ENCODE assay signal across 9 mouse cellular contexts in genomic region chr4:129032133-129032962, GRCm38 (mm10). TPM values are rescaled to one million over a fixed set of nuclear protein-coding genes. Genes with fewer than 3 reads are reported as not detected.
DNase-seq lines count a peak whose midpoint lies in the region; ATAC-seq and TF ChIP-seq lines count a peak whose summit lies in the region.
"Had no signal": no experiment of that assay in that cellular context is flagged by ENCODE, and none has a peak within 500 bp of the region (broad histone marks: within the 10 kb centered on the region; RNA-seq: fewer than 3 reads in every experiment).

No protein-coding gene starts in this region.

- DNase-seq in limb, embryonic 10.5 days (ENCODE audit: low spot score) = no peak
- DNase-seq in lung, postnatal 0 days (ENCODE audit: low spot score) = no peak
- DNase-seq in thymus, postnatal 14 days = peak; percentile 33
- DNase-seq in ovary, postnatal 36 days (ENCODE audit: low spot score) = no peak
- no peak for DNase-seq in left cerebral cortex, postnatal 10 days (ENCODE audit: extremely low spot score in 1 of 2, low spot score in 2 of 2)
- DNase-seq in adrenal gland, adult 2 months = no peak

- no peaks in the 10 kb centered on the region for H3K27me3 ChIP-seq in limb, embryonic 12.5 days
- H3K27me3 ChIP-seq in limb, embryonic 10.5 days (ENCODE audit: low read depth, poor library complexity, severe bottlenecking) = peaks cover 11% of the 10 kb centered on the region; the same call in 1 of the 2 replicates
- H3K27me3 ChIP-seq in lung, postnatal 0 days (replicated peaks; ENCODE audit: insufficient read depth, low read length) = no peaks in the 10 kb centered on the region

- ATAC-seq in limb, embryonic 12.5 days (ENCODE audit: insufficient number of reproducible peaks, insufficient read depth, low FRiP score, low TSS enrichment, low read depth) = no peak
- no peak for ATAC-seq in lung, postnatal 0 days

- peak overlapping the region; percentile 79 for H3K27ac ChIP-seq in limb, embryonic 12.5 days
- H3K27ac ChIP-seq in limb, embryonic 10.5 days = no peak overlapping the region
- peak overlapping the region; percentile 38 for H3K27ac ChIP-seq in brown adipose tissue, adult 24 weeks (replicated peaks; ENCODE audit: low read depth, low read length)
- peak overlapping the region; percentile 71 for H3K27ac ChIP-seq in lung, postnatal 0 days (ENCODE audit: low read length)
- H3K27ac ChIP-seq: hindbrain, embryonic 13.5 days had no signal

- H3K36me3 ChIP-seq in limb, embryonic 12.5 days = no peaks in the 10 kb centered on the region
- H3K36me3 ChIP-seq in limb, embryonic 10.5 days = no peaks in the 10 kb centered on the region
- H3K36me3 ChIP-seq in lung, postnatal 0 days (ENCODE audit: insufficient read depth, low read length) = no peaks in the 10 kb centered on the region
- H3K36me3 ChIP-seq: hindbrain, embryonic 13.5 days had no signal

- intact Hi-C loops in left cerebral cortex, postnatal 10 days (cut with DNase I) = no loop called here

- TF ChIP-seq CTCF in lung, postnatal 0 days (IDR thresholded peaks at IDR 0.05) = no peak

- no peak overlapping the region for H3K9ac ChIP-seq in limb, embryonic 12.5 days (replicated peaks)
- H3K9ac ChIP-seq in lung, postnatal 0 days (replicated peaks; ENCODE audit: low read depth) = no peak overlapping the region
- H3K9ac ChIP-seq: hindbrain, embryonic 13.5 days had no signal

- H3K9me3 ChIP-seq in limb, embryonic 12.5 days = no peaks in the 10 kb centered on the region
- no peaks in the 10 kb centered on the region for H3K9me3 ChIP-seq in limb, embryonic 10.5 days (replicated peaks)
- H3K9me3 ChIP-seq in lung, postnatal 0 days (ENCODE audit: low read length) = no peaks in the 10 kb centered on the region
- H3K9me3 ChIP-seq: hindbrain, embryonic 13.5 days had no signal

- TF ChIP-seq EP300 in lung, postnatal 0 days (IDR thresholded peaks at IDR 0.05) = no peak

- 75% methylated on average over 11 of the region's 11 CpGs for WGBS in limb, embryonic 12.5 days
- WGBS in limb, embryonic 10.5 days = 81% methylated on average over 11 of the region's 11 CpGs
- 46% methylated on average over 11 of the region's 11 CpGs for WGBS in lung, postnatal 0 days

- H3K4me3 ChIP-seq in limb, embryonic 12.5 days (replicated peaks) = no peak overlapping the region
- H3K4me3 ChIP-seq in limb, embryonic 10.5 days = no peak overlapping the region
- no peak overlapping the region for H3K4me3 ChIP-seq in brown adipose tissue, adult 24 weeks (ENCODE audit: insufficient read depth, low read depth, low read length)
- H3K4me3 ChIP-seq in lung, postnatal 0 days (ENCODE audit: low read depth, low read length) = no peak overlapping the region
- H3K4me3 ChIP-seq: hindbrain, embryonic 13.5 days had no signal

- H3K4me2 ChIP-seq in limb, embryonic 12.5 days = peak overlapping the region; percentile 34; the same call in 1 of the 2 replicates
- H3K4me2 ChIP-seq in lung, postnatal 0 days (replicated peaks; ENCODE audit: low read depth, low read length) = no peak overlapping the region
- H3K4me2 ChIP-seq: hindbrain, embryonic 13.5 days had no signal

- H3K4me1 ChIP-seq in limb, embryonic 12.5 days (replicated peaks) = peaks cover 29% of the 10 kb centered on the region
- peaks cover 27% of the 10 kb centered on the region for H3K4me1 ChIP-seq in limb, embryonic 10.5 days
- peaks cover 8% of the 10 kb centered on the region for H3K4me1 ChIP-seq in brown adipose tissue, adult 24 weeks (ENCODE audit: control insufficient read depth, insufficient read depth, insufficient read length, low read length)
- H3K4me1 ChIP-seq in lung, postnatal 0 days (ENCODE audit: insufficient read depth, low read depth, low read length) = peaks cover 15% of the 10 kb centered on the region; the same call in 1 of the 2 replicates

RNA-seq across cellular contexts. Expression of gene Rnf19b, which starts 25.7 kb away (rescaled TPM):
- polyA plus RNA-seq in limb, embryonic 12.5 days (2016; fragmentation: Nextera tagmentation; extraction: Ambion mirVana) = 10.8 and 11.9 TPM in 2 replicates
- 8.0 and 9.1 TPM in 2 replicates for polyA plus RNA-seq in limb, embryonic 10.5 days (2016; fragmentation: Nextera tagmentation; extraction: Ambion mirVana)
- polyA plus RNA-seq in brown adipose tissue, adult 24 weeks (2012; ENCODE audit: insufficient read depth, insufficient read length, missing spikeins) = 13.1 and 15.5 TPM in 2 replicates
- polyA plus RNA-seq in lung, postnatal 0 days (2015; fragmentation: Nextera tagmentation; extraction: Ambion mirVana) = 10.9 and 11.7 TPM in 2 replicates
- total RNA-seq in left cerebral cortex, postnatal 10 days (2021) = 10 to 100 TPM; 71.6 to 85.4 TPM
- total RNA-seq in adrenal gland, adult 2 months (2021) = 10 to 100 TPM; 33.4 to 39.6 TPM
- 69.1 and 74.7 TPM in 2 replicates for polyA plus RNA-seq in adrenal gland, adult 2 months (2012; rRNA removed)

RNA-seq across cellular contexts. Expression of gene Ak2, which starts 40.6 kb away (rescaled TPM):
- polyA plus RNA-seq in limb, embryonic 12.5 days (2016; fragmentation: Nextera tagmentation; extraction: Ambion mirVana) = 205 and 213 TPM in 2 replicates
- 236 and 271 TPM in 2 replicates for polyA plus RNA-seq in limb, embryonic 10.5 days (2016; fragmentation: Nextera tagmentation; extraction: Ambion mirVana)
- 311 and 382 TPM in 2 replicates for polyA plus RNA-seq in brown adipose tissue, adult 24 weeks (2012; ENCODE audit: insufficient read depth, insufficient read length, missing spikeins)
- 85.7 and 89.7 TPM in 2 replicates for polyA plus RNA-seq in lung, postnatal 0 days (2015; fragmentation: Nextera tagmentation; extraction: Ambion mirVana)
- 10 to 100 TPM; 30.5 to 30.7 TPM for total RNA-seq in left cerebral cortex, postnatal 10 days (2021)
- total RNA-seq in adrenal gland, adult 2 months (2021) = 100 to 1,000 TPM; 111 to 154 TPM
- polyA plus RNA-seq in adrenal gland, adult 2 months (2012; rRNA removed) = 42.0 and 51.8 TPM in 2 replicates
